Mouse (Mus musculus) liver, embryonic 14.5 days (tissue): ENCODE measurements at regions not wholly inside any gene's neighbourhood (a gene's known extent, or its start where the extent isn't known, plus 50 kb on each side); places are given as distances from the start of the nearest gene placed in this dataset.

Source experiments
- CTCF ChIP-seq: IDR thresholded peaks from 2 replicates; pipeline ENCODE4 v1.5.1; 2016; ENCODE audit warnings: antibody characterized with exemption, low read depth, control low read depth
- EP300 ChIP-seq: IDR thresholded peaks from 2 replicates; pipeline ENCODE4 v1.6.1; 2016; ENCODE audit warnings: antibody characterized with exemption, low read depth

DNA sequence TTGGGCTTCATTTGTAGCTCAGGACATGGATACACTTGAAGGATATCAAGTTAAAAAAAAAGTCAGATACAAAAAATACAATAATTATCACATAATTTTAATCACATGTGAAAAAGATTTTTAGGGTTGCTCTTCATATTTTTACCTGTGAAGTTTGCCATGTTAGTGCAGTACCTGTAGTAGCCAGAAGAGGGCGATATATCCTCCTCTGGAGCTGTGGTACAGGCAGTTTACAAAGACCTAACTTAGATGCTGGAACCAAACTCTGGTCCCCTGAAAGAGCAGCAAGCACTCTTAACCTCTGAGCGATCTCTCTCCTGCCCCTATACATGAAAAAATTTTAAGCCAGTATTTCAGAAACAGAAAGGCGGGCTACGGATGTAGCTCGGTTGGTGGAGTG lies 153.0 kb upstream of the Cdh5 start:
- TF ChIP-seq CTCF (peak; percentile 57; the same call in 1 of the 2 replicates), EP300 (no peak)
